10 mouse cellular contexts compared by ENCODE assay signal in genomic region chrX:135652173-135652772, GRCm38 (mm10). TPM values are rescaled to one million over a fixed set of nuclear protein-coding genes. Genes with fewer than 3 reads are reported as not detected.
DNase-seq lines count a peak whose midpoint lies in the region; ATAC-seq and TF ChIP-seq lines count a peak whose summit lies in the region.
"Had no signal": no experiment of that assay in that cellular context is flagged by ENCODE, and none has a peak within 500 bp of the region (broad histone marks: within the 10 kb centered on the region; RNA-seq: fewer than 3 reads in every experiment).

No protein-coding gene starts in this region.

- peak; percentile 19 for DNase-seq in kidney, adult 2 months
- peak; percentile 12 to 75 for DNase-seq in left cerebral cortex, postnatal 25 days (ENCODE audit: low spot score in 2 of 2)
- peak; percentile 49 for DNase-seq in right cerebral cortex, postnatal 4 days

- no peak overlapping the region for H3K4me3 ChIP-seq in kidney, adult 2 months (ENCODE audit: insufficient read depth, low read depth, low read length)
- H3K4me3 ChIP-seq in kidney, embryonic 15.5 days (replicated peaks), result no peak overlapping the region
- no peak overlapping the region for H3K4me3 ChIP-seq in forebrain, embryonic 16.5 days (replicated peaks; ENCODE audit: low read length)
- H3K4me3 ChIP-seq: embryonic facial prominence, embryonic 15.5 days; limb, embryonic 15.5 days had no signal

- no peaks in the 10 kb centered on the region for H3K4me1 ChIP-seq in kidney, adult 2 months (ENCODE audit: control insufficient read depth, insufficient read depth, low read length)
- H3K4me1 ChIP-seq in kidney, embryonic 15.5 days, result no peaks in the 10 kb centered on the region
- H3K4me1 ChIP-seq in forebrain, embryonic 16.5 days (replicated peaks; ENCODE audit: control insufficient read depth, insufficient read depth, low read length), result no peaks in the 10 kb centered on the region
- H3K4me1 ChIP-seq: embryonic facial prominence, embryonic 15.5 days; limb, embryonic 15.5 days had no signal

- H3K9ac ChIP-seq in kidney, embryonic 15.5 days, result no peak overlapping the region
- no peak overlapping the region for H3K9ac ChIP-seq in forebrain, embryonic 16.5 days (replicated peaks; ENCODE audit: low read depth, low read length)
- H3K9ac ChIP-seq: embryonic facial prominence, embryonic 15.5 days; limb, embryonic 15.5 days had no signal

- no peak overlapping the region for H3K4me2 ChIP-seq in kidney, embryonic 15.5 days
- no peak overlapping the region for H3K4me2 ChIP-seq in forebrain, embryonic 16.5 days (ENCODE audit: low read length)
- H3K4me2 ChIP-seq: embryonic facial prominence, embryonic 15.5 days; limb, embryonic 15.5 days had no signal

- no peak overlapping the region for H3K27ac ChIP-seq in kidney, adult 2 months (ENCODE audit: insufficient read depth, low read depth, low read length)
- no peak overlapping the region for H3K27ac ChIP-seq in kidney, embryonic 15.5 days
- no peak overlapping the region for H3K27ac ChIP-seq in forebrain, embryonic 16.5 days (ENCODE audit: low read length)
- H3K27ac ChIP-seq: embryonic facial prominence, embryonic 15.5 days; limb, embryonic 15.5 days had no signal

- no peaks in the 10 kb centered on the region for H3K27me3 ChIP-seq in kidney, adult 2 months (replicated peaks; ENCODE audit: control insufficient read depth, insufficient read depth, low read length)
- H3K27me3 ChIP-seq in kidney, embryonic 15.5 days, result no peaks in the 10 kb centered on the region; the same call in 1 of the 2 replicates
- no peaks in the 10 kb centered on the region for H3K27me3 ChIP-seq in forebrain, embryonic 16.5 days (replicated peaks; ENCODE audit: control insufficient read depth, insufficient read depth, low read length)
- H3K27me3 ChIP-seq: embryonic facial prominence, embryonic 15.5 days; limb, embryonic 15.5 days had no signal

- intact Hi-C loops in left cerebral cortex, postnatal 25 days (cut with DNase I), result no loop called here

- H3K9me3 ChIP-seq in kidney, embryonic 15.5 days (replicated peaks), result no peaks in the 10 kb centered on the region
- no peaks in the 10 kb centered on the region for H3K9me3 ChIP-seq in forebrain, embryonic 16.5 days (ENCODE audit: control insufficient read depth, low read length)
- H3K9me3 ChIP-seq: embryonic facial prominence, embryonic 15.5 days; limb, embryonic 15.5 days had no signal

- WGBS in kidney, adult 2 months, result 33% methylated on average over 9 of the region's 9 CpGs
- 52% methylated on average over 9 of the region's 9 CpGs for WGBS in kidney, embryonic 15.5 days
- WGBS in forebrain, embryonic 16.5 days, result 36% methylated on average over 9 of the region's 9 CpGs

- ATAC-seq in kidney, embryonic 15.5 days (replicated peaks; ENCODE audit: low FRiP score), result no peak
- ATAC-seq in CD4-positive, CD25-positive, alpha-beta regulatory T cell, adult 4 months, result peak; percentile 73
- ATAC-seq in activated CD4-positive, CD25-positive, alpha-beta regulatory T cell, adult 4 months, result peak; percentile 36
- ATAC-seq in forebrain, embryonic 16.5 days, result peak; percentile 72
- ATAC-seq in erythroid progenitor cell, adult 5-6 weeks (replicated peaks; ENCODE audit: low FRiP score, poor library complexity, severe bottlenecking), result no peak

- H3K36me3 ChIP-seq in kidney, adult 2 months (ENCODE audit: control insufficient read depth, insufficient read depth, low read length), result no peaks in the 10 kb centered on the region
- H3K36me3 ChIP-seq in kidney, embryonic 15.5 days, result no peaks in the 10 kb centered on the region
- no peaks in the 10 kb centered on the region for H3K36me3 ChIP-seq in forebrain, embryonic 16.5 days (ENCODE audit: control insufficient read depth, insufficient read depth)
- H3K36me3 ChIP-seq: embryonic facial prominence, embryonic 15.5 days; limb, embryonic 15.5 days had no signal

- TF ChIP-seq CTCF in kidney, adult 2 months (conservative IDR thresholded peaks at IDR 0.05; ENCODE audit: insufficient read depth, insufficient read length, low read depth, low read length), result no peak

- no peak for TF ChIP-seq POLR2A in kidney, adult 2 months (IDR thresholded peaks at IDR 0.05; ENCODE audit: low read depth, low read length)

RNA-seq across cellular contexts. Expression of gene Prame, which starts 24.8 kb away (rescaled TPM):
- polyA plus RNA-seq in kidney, adult 2 months (2012; rRNA removed), result not detected in 2 replicates
- polyA plus RNA-seq in kidney, embryonic 15.5 days (2015; fragmentation: Nextera tagmentation; extraction: Ambion mirVana), result not detected in 2 replicates
- polyA plus RNA-seq in CD4-positive, CD25-positive, alpha-beta regulatory T cell, adult 4 months (2017; shearing (Covaris generic)), result not detected
- polyA plus RNA-seq in activated CD4-positive, CD25-positive, alpha-beta regulatory T cell, adult 4 months (2017; shearing (Covaris generic)), result not detected
- polyA plus RNA-seq in forebrain, embryonic 16.5 days (2015; fragmentation: Nextera tagmentation; extraction: Ambion mirVana), result not detected in 2 replicates
- total RNA-seq in left cerebral cortex, postnatal 25 days (2021), result not detected
- not detected in 2 replicates for total RNA-seq in erythroid progenitor cell, adult 5-6 weeks (2015; ENCODE audit: low replicate concordance)
- total RNA-seq in erythroid progenitor cell, adult 5-6 weeks (2017; ENCODE audit: low replicate concordance), result not detected in 2 replicates

RNA-seq across cellular contexts. Expression of gene Tcp11x2, which starts 41.3 kb away (rescaled TPM):
- polyA plus RNA-seq in kidney, adult 2 months (2012; rRNA removed), result not detected in 2 replicates
- polyA plus RNA-seq in kidney, embryonic 15.5 days (2015; fragmentation: Nextera tagmentation; extraction: Ambion mirVana), result not detected in 2 replicates
- under 1 TPM in 1 of 2 experiments, not detected in 1; 0.24 TPM for polyA plus RNA-seq in CD4-positive, CD25-positive, alpha-beta regulatory T cell, adult 4 months (2017; shearing (Covaris generic))
- polyA plus RNA-seq in activated CD4-positive, CD25-positive, alpha-beta regulatory T cell, adult 4 months (2017; shearing (Covaris generic)), result not detected
- polyA plus RNA-seq in forebrain, embryonic 16.5 days (2015; fragmentation: Nextera tagmentation; extraction: Ambion mirVana), result not detected in 2 replicates
- total RNA-seq in left cerebral cortex, postnatal 25 days (2021), result not detected
- total RNA-seq in erythroid progenitor cell, adult 5-6 weeks (2015; ENCODE audit: low replicate concordance), result not detected in 2 replicates
- total RNA-seq in erythroid progenitor cell, adult 5-6 weeks (2017; ENCODE audit: low replicate concordance), result not detected in 2 replicates
- polyA plus RNA-seq: embryonic facial prominence, embryonic 15.5 days; limb, embryonic 15.5 days had no signal

RNA-seq across cellular contexts. Expression of gene Nxf7, which starts 53.7 kb away (rescaled TPM):
- polyA plus RNA-seq in kidney, adult 2 months (2012; rRNA removed), result not detected in 2 replicates
- polyA plus RNA-seq in kidney, embryonic 15.5 days (2015; fragmentation: Nextera tagmentation; extraction: Ambion mirVana), result not detected in 2 replicates
- polyA plus RNA-seq in CD4-positive, CD25-positive, alpha-beta regulatory T cell, adult 4 months (2017; shearing (Covaris generic)), result not detected
- polyA plus RNA-seq in activated CD4-positive, CD25-positive, alpha-beta regulatory T cell, adult 4 months (2017; shearing (Covaris generic)), result not detected
- not detected in 2 replicates for polyA plus RNA-seq in forebrain, embryonic 16.5 days (2015; fragmentation: Nextera tagmentation; extraction: Ambion mirVana)
- 1 to 10 TPM; 2.6 to 3.0 TPM for total RNA-seq in left cerebral cortex, postnatal 25 days (2021)
- total RNA-seq in erythroid progenitor cell, adult 5-6 weeks (2015; ENCODE audit: low replicate concordance), result not detected in 2 replicates
- not detected in 2 replicates for total RNA-seq in erythroid progenitor cell, adult 5-6 weeks (2017; ENCODE audit: low replicate concordance)

Comparison
In these comparisons a context has a peak if more than half of its experiments do, and no peak if none do; other contexts are left out.
1. ATAC-seq: peak in CD4-positive, CD25-positive, alpha-beta regulatory T cell, adult 4 months (single experiment), activated CD4-positive, CD25-positive, alpha-beta regulatory T cell, adult 4 months (single experiment) and forebrain, embryonic 16.5 days (single experiment); none in kidney, embryonic 15.5 days (single experiment) and erythroid progenitor cell, adult 5-6 weeks (single experiment).
2. Peak in every context shown above with its lines, with median percentiles within 50 percentile points of each other: DNase-seq.